Mouse (Mus musculus) MEL-GATA-1-ER (cell line): ENCODE results near the gene Mrpl22.

Source experiments
- DNase-seq: peaks from one replicate; pipeline ENCODE4 v3.0.0-alpha.2; 2012; ENCODE audit warnings: low read depth; ENCODE audit errors: extremely low read depth

Gene Mrpl22

GRCm38 (mm10) chr11:58171459-58172091, at the start of gene Mrpl22:
Gene Mrpl22 (plus strand): TSS chr11:58171661.
- peak; percentile 88 for DNase-seq

GRCm38 (mm10) chr11:58123711-58124110, 47.8 kb upstream of the Mrpl22 start:
- no peak for DNase-seq

GRCm38 (mm10) chr11:58125021-58125420, 46.4 kb upstream of the Mrpl22 start:
- no peak for DNase-seq

GRCm38 (mm10) chr11:58126397-58127160, 44.9 kb upstream of the Mrpl22 start:
- DNase-seq = no peak

GRCm38 (mm10) chr11:58127544-58127943, 43.9 kb upstream of the Mrpl22 start:
- no peak for DNase-seq

- DNase-seq = no peak
These were observed 42.1 kb upstream of the Mrpl22 start for GRCm38 (mm10) chr11:58129302-58129843.

- DNase-seq = no peak
These were observed 39.4 kb upstream of the Mrpl22 start for GRCm38 (mm10) chr11:58132026-58132425.

GRCm38 (mm10) chr11:58134869-58135268, 36.6 kb upstream of the Mrpl22 start:
- DNase-seq = no peak

- DNase-seq = no peak
These were observed 36.2 kb upstream of the Mrpl22 start for GRCm38 (mm10) chr11:58135296-58135695.

- DNase-seq = no peak
These were observed 34.8 kb upstream of the Mrpl22 start for GRCm38 (mm10) chr11:58136677-58137076.

GRCm38 (mm10) chr11:58138821-58139220, 32.6 kb upstream of the Mrpl22 start:
- DNase-seq = no peak

GRCm38 (mm10) chr11:58139466-58139865, 32.0 kb upstream of the Mrpl22 start:
- DNase-seq = no peak

GRCm38 (mm10) chr11:58143704-58144426, 27.6 kb upstream of the Mrpl22 start:
- no peak for DNase-seq

- DNase-seq = no peak
These were observed 25.2 kb upstream of the Mrpl22 start for GRCm38 (mm10) chr11:58146241-58146640.

GRCm38 (mm10) chr11:58155458-58155857, 16.0 kb upstream of the Mrpl22 start:
- no peak for DNase-seq

GRCm38 (mm10) chr11:58156871-58157270, 14.6 kb upstream of the Mrpl22 start:
- DNase-seq = no peak

- DNase-seq = no peak
These were observed 6.4 kb upstream of the Mrpl22 start for GRCm38 (mm10) chr11:58165072-58165471.

- peak; percentile 26 for DNase-seq
These were observed 3.7 kb upstream of the Mrpl22 start for GRCm38 (mm10) chr11:58167822-58168166.

GRCm38 (mm10) chr11:58168167-58168915, 3.1 kb upstream of the Mrpl22 start, which contains the start of gene Gemin5:
Gene Gemin5 (minus strand): TSS chr11:58168539.
- DNase-seq = peak; percentile 39

GRCm38 (mm10) chr11:58169666-58170065, 1.8 kb upstream of the Mrpl22 start:
- DNase-seq = no peak

- DNase-seq = peak; percentile 74
These were observed 8.1 kb downstream of the Mrpl22 start for GRCm38 (mm10) chr11:58179563-58179962.
